Mouse (Mus musculus) gastrocnemius, postnatal 4 days (tissue): ENCODE measurements around the gene Fcgrt. TPM values are rescaled to one million over a fixed set of nuclear protein-coding genes. Genes with fewer than 3 reads are reported as not detected.
A peak's percentile ranks its signal among the peaks of the same experiment; 100 is the strongest.
"Not testable (repeated sequence)": the region's sequence is repeated elsewhere in the genome, so short reads cannot be mapped to it uniquely, and the experiment has no call there.

ENCODE experiments used
- DNase-seq, 2 experiments: peaks; one replicate each; pipeline ENCODE4 v3.0.0; 2021 to 2022; ENCODE audit warnings: low spot score in 2 of 2, mixed read lengths in 2 of 2
- total RNA-seq, 2 experiments: library from RNA; stranded (reverse); gene quantifications; 2 replicates each; pipeline ENCODE4 v1.2.3; 2021

Gene Fcgrt
- total RNA-seq, 2 experiments from 2014 or later, result 84.6 to 87.3 TPM

- no peak for DNase-seq
Measured at GRCm38 (mm10) chr7:45131850-45132249, 28.2 kb upstream of the Fcgrt start.

- no peak for DNase-seq
Measured at GRCm38 (mm10) chr7:45129776-45130512, 26.3 kb upstream of the Fcgrt start.

- no peak for DNase-seq
Measured at GRCm38 (mm10) chr7:45129318-45129717, 25.7 kb upstream of the Fcgrt start.

DNA sequence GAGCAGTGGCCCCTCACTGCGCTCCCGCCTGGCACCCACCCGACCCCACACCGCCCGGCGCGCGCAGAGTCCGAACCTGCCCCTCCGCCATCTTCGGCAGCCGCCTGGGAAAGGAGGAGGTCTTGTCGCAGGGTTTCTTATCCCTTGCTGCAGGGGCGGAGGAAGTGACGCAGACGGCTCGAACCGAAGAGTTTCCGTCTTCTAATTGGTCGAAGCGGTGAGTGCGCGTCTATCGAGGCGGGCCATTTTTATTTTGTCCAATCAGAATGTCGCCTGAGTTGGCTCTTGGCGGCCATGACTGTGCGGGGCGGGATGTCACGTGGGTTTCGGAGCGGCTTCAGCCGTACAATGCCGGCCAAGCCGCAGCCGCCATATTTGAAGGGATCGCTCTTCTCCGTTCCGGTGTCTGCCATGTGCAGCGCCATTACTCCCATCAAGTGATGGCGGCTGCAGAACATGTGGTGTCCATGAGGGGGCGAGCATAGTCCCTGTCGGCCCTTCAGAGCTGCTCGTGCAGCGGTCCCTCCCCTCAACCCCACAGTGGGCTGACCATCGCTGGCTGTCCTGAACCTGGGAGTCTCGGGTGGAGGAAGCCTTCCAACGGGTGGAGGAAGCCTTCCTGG, 25.1 kb upstream of the Fcgrt start, which contains the start of gene Rpl13a:
Gene Rpl13a (minus strand): TSS at position 138 of the 623 bp plus-strand sequence.
- peak; percentile 90 to 97 for DNase-seq

DNA sequence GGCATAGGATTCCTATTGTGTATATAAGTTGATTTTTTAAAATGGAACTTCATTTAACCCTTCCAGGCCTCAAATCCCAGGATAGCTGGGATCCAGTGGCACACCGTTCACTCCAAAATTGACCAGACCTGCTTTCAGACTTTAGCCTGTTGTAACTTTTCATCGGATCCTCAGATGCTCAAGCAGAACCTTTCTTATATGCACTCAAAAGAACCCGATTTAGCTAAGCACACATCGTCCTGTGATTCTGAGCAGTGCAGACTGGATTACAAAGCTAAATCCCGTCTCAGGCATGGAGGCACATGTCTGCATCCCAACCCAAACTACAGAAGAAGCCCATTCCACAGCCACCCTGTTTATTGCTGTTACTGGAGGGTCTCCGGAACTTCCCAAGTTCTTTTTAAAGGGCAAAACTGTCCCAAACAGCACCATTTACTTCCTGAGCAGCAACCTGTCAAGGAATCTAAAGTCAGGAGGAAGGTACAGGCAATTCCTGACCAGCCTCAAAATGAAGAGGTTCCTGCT, 24.1 kb upstream of the Fcgrt start:
- no peak for DNase-seq

DNA sequence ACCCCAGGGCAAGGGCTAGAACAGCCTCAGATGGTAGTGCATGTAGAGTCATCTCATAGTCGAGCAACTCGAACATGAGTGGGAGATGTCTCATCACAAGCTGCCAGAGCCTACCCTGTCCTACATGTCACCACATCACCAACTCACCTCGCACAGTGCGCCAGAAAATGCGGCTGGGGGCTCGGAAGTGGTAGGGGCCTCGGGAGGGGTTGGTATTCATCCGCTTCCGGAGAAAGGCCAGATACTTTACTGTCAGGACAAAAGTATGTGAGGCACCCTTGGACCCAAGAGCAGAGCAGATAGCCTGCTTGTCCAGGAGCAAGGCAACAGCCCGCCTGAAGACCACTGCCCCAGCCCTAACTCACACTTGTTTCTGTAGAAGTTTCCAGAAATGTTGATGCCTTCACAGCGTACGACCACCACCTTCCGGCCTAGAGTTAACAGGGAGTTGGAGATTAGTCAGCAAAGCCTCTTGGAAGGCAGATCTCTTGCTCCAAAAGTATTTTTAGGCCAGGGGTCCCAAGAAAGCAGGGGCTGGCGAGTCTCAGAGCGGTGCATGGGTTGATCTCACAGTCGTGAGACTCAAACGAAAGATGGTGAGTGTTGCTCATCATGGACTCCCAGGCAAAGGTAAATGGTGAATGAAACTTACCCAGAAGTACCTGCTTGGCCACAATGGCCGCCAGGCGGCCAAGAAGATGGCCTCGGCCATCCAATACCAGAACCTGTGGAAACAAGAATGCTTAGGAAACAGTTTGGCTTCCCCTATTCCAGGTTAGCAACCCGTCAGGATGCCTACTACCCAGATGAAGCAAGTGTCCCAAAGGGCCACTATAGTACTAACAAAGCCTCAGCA, 23.4 kb upstream of the Fcgrt start:
- no peak for DNase-seq

DNA sequence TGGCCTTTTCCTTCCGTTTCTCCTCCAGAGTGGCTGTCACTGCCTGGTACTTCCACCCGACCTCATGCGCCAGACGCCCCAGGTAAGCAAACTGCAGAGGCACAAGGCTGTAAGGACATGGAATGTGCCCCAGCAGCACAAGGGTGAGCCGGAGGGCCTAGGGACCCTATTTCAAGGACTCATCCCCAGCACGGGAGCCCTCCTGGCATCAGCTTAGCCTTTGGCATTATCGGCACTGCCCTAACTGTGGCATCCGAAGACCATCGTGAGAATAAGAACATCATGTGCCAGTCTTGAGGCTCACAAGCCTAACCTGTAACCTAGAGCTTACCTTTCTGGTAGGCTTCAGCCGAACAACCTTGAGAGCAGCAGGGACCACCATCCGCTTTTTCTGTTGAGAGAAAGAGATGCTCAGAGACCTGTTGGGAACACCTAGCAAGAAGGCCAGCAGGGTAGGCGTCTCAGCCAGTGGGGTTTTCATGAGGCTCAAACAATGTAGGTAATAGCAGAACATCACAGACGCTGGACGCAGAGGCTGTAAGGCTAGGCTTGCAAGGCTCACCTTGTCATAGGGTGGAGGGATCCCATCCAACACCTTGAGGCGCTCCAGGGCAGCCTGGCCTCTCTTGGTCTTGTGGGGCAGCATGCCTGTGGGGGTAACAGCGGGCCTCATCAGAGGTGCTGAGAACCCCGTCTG, 22.6 kb upstream of the Fcgrt start:
- DNase-seq, result no peak

DNA sequence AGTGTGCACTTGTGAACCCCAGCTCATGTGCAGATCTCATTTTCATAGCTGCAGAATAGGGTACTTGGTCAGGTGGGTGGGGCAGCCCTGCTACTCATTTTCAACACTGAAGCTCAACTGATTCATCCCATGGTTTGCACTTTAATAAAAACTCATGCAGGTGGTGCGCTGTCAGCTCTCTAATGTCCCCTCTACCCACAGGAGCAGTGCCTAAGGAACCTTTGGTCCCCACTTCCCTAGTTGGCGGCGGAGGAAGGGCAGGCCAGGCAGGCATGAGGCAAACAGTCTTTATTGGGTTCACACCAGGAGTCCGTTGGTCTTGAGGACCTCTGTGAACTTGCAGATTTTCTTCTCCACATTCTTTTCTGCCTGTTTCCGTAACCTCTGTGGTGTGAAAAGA, 22.0 kb upstream of the Fcgrt start:
- not testable (repeated sequence) for DNase-seq

DNA sequence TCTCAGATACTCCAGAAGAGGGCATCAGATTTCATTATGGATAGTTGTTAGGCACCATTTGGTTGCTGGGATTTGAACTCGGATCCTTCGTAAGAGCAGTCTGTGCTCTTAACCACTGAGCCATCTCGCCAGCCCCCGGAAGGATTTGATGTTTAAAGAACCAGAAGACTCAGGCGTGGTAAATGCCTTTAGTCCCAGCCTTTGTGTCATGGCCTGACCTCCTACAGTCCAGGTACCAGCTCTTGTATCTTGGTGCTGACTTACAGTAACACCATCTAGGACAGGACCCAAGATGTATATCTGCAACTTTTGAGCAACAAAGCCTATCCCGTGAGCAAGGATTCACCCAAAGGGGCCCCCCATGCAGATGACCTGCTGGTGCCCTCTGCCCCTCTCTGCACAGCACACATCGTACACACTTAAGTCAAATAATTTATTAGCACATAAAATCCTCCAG, 21.5 kb upstream of the Fcgrt start:
- no peak for DNase-seq

DNA sequence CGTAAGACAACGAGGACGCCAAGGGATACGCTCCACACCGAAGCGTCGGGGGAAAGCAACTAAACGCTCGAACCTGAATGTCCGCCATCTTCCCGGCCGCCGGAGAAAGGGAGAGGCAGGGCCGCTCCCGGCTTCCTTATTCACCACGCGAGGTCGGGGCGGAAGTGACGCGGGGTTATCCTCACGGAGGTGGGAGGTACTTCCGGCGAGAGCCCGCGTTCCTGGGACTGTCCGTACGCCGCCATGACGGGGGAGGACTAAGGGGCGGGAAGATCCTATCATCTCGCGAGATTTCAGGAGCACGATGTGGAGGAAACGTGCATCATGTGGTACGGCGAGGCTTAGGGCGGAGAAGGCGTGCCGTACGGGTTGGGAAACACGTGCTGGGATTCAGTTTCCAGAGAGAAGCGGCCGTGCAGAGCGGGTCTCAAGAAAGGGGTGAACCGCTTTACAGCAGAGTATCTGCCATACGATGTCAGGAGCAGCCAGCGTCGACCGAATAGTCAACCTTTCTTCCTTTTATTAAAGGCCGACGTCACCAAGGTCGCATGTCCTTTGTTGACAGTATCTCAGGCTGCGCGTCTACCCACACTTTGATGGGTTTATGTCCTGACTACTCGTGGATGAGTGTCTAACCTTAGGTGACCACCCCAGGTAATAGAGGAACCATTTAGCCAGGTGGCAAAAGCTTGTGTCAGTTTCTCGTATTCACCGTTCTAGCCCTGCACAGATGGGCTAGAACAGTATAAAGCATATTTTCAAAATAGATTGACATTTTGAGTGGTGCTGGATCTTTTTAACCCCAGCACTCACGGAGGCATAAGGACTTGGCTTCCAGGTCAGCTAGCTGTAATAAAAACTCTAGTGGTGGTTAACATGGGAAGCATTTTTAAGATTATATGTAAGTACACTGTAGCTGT, 20.8 kb upstream of the Fcgrt start, which contains the start of gene Rps11:
Gene Rps11 (minus strand): TSS at position 216 of the 920 bp plus-strand sequence.
- peak; percentile 96 to 99 for DNase-seq

DNA sequence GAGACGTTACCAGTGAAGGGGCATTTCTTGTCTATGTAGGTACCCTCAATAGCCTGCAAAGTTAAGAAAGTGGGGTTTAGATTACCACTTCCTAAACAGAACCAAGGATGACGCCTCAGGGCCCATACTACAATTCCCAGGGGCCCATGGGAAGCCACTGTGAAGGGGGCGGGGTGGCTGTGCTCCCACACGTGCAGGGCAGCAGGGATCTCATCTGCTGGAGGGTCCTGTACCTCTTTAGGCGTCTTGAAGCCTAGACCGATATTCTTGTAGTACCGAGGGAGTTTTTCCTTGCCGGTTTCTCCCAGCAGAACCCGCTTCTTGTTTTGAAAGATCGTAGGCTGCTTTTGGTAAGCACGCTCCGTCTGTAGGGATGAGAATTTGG, 19.5 kb upstream of the Fcgrt start:
- DNase-seq, result no peak

GRCm38 (mm10) chr7:45122561-45123185, 19.0 kb upstream of the Fcgrt start:
- no peak for DNase-seq

- DNase-seq, result no peak
Measured at GRCm38 (mm10) chr7:45121966-45122365, 18.3 kb upstream of the Fcgrt start.

DNA sequence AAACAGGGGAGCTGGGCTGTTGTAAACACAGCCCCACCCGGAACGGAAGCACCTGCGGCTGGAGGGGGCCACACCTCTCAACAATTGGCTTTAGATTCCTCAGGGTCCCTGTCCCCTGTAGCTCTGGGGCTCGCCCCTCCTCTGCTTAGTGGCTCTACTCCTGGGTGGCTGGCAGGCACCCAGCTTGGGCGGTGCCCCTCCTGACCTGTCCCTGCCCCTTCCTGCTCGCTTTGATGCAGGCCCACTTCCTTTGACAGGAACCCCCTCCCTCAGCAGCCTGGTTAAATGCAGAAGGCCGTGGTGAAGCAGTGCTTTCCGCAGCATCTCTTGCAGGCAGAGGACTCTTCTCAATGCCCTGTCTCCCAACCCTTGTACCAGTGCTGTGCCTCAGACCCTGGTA, 17.8 kb upstream of the Fcgrt start:
- no peak for DNase-seq

GRCm38 (mm10) chr7:45119780-45120709, 16.4 kb upstream of the Fcgrt start:
- DNase-seq, result no peak

- no peak for DNase-seq
Measured at GRCm38 (mm10) chr7:45118336-45118735, 14.7 kb upstream of the Fcgrt start.

- no peak for DNase-seq
Measured at GRCm38 (mm10) chr7:45117566-45117965, 13.9 kb upstream of the Fcgrt start.

- DNase-seq, result no peak
Measured at GRCm38 (mm10) chr7:45113476-45113875, 9.8 kb upstream of the Fcgrt start.
